Comparison of ENCODE assay signal across 9 mouse cellular contexts in the genomic region with DNA sequence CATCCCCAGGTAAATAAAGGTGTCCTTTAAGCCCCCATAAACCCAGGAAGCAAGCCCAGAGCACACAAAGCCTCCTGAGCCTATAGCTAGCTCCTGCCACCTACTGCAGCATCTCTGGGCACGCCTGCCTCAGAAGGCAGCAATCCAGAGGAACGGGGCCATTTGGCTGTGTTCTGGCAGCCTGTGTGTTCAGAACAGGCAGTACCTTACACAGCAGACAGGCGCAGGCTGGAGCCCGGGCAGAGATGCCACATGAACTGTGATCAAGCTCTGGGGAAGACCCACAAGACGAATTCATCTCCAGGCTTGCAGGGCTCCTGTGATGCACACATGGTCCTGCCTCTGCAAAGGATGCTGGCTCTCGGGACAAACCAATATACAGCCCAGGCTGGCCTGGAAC. TPM values are rescaled to one million over a fixed set of nuclear protein-coding genes. Genes with fewer than 3 reads are reported as not detected.
DNase-seq lines count a peak whose midpoint lies in the region; ATAC-seq lines count a peak whose summit lies in the region.
"Had no signal": no experiment of that assay in that cellular context is flagged by ENCODE, and none has a peak within 500 bp of the region (broad histone marks: within the 10 kb centered on the region; RNA-seq: fewer than 3 reads in every experiment).

No protein-coding gene starts in this region.

- H3K4me2 ChIP-seq in neural tube, embryonic 11.5 days (ENCODE audit: low read depth), result no peak overlapping the region
- no peak overlapping the region for H3K4me2 ChIP-seq in embryonic facial prominence, embryonic 15.5 days (replicated peaks)
- H3K4me2 ChIP-seq in stomach, embryonic 15.5 days, result no peak overlapping the region

- peaks cover 12% of the 10 kb centered on the region; the same call in 1 of the 2 replicates for H3K4me1 ChIP-seq in neural tube, embryonic 11.5 days (ENCODE audit: control insufficient read depth, insufficient read depth, low read length)
- H3K4me1 ChIP-seq in embryonic facial prominence, embryonic 15.5 days, result peaks cover 34% of the 10 kb centered on the region
- H3K4me1 ChIP-seq in stomach, embryonic 15.5 days, result 0 out of 2 replicates have a peak, but pooled peaks cover 8% of the 10 kb centered on the region

- H3K36me3 ChIP-seq in neural tube, embryonic 11.5 days (ENCODE audit: control insufficient read depth, insufficient read depth, low read length), result peaks cover 15% of the 10 kb centered on the region
- peaks cover 37% of the 10 kb centered on the region for H3K36me3 ChIP-seq in embryonic facial prominence, embryonic 15.5 days
- peaks cover 15% of the 10 kb centered on the region for H3K36me3 ChIP-seq in stomach, embryonic 15.5 days

- no peak for ATAC-seq in neural tube, embryonic 11.5 days (ENCODE audit: insufficient read depth, low FRiP score, low TSS enrichment)
- ATAC-seq in embryonic facial prominence, embryonic 15.5 days (ENCODE audit: insufficient number of reproducible peaks, low FRiP score, low TSS enrichment, low read depth), result no peak
- ATAC-seq in stomach, embryonic 15.5 days (ENCODE audit: insufficient read depth, low FRiP score, low read depth), result no peak

- no peak overlapping the region for H3K27ac ChIP-seq in neural tube, embryonic 11.5 days (ENCODE audit: low read depth, low read length)
- H3K27ac ChIP-seq in embryonic facial prominence, embryonic 15.5 days (replicated peaks), result peak overlapping the region; percentile 44; the same call in 1 of the 2 replicates
- no peak overlapping the region for H3K27ac ChIP-seq in stomach, embryonic 15.5 days
- H3K27ac ChIP-seq: macrophage had no signal

- no peak for DNase-seq in neural tube, embryonic 11.5 days (ENCODE audit: low spot score)
- no peak for DNase-seq in neural tube, embryonic 10.5 days (ENCODE audit: extremely low spot score, low spot score)
- DNase-seq in left cerebral cortex, postnatal 25 days (ENCODE audit: low spot score in 2 of 2), result peak; percentile 61 to 85
- no peak for DNase-seq in urinary bladder, postnatal 10 days (ENCODE audit: low spot score)
- DNase-seq in yolk sac, embryonic 10.5 days (ENCODE audit: low spot score), result no peak
- no peak for DNase-seq in heart, adult 18-20 months

- intact Hi-C loops in left cerebral cortex, postnatal 25 days (cut with DNase I), result loop anchor here (2.0 kb wide), 1 partner anchor 19 kb away; no protein-coding TSS in a partner anchor

- WGBS in neural tube, embryonic 11.5 days, result 86% methylated on average over 6 of the region's 6 CpGs
- WGBS in embryonic facial prominence, embryonic 15.5 days, result 76% methylated on average over 6 of the region's 6 CpGs
- WGBS in stomach, embryonic 15.5 days, result 81% methylated on average over 6 of the region's 6 CpGs

- H3K4me3 ChIP-seq in neural tube, embryonic 11.5 days (ENCODE audit: low read depth, low read length), result no peak overlapping the region
- no peak overlapping the region for H3K4me3 ChIP-seq in embryonic facial prominence, embryonic 15.5 days (replicated peaks)
- no peak overlapping the region for H3K4me3 ChIP-seq in stomach, embryonic 15.5 days (replicated peaks)

- no peaks in the 10 kb centered on the region for H3K9me3 ChIP-seq in neural tube, embryonic 11.5 days (ENCODE audit: control insufficient read depth, low read length)
- H3K9me3 ChIP-seq in embryonic facial prominence, embryonic 15.5 days (replicated peaks), result no peaks in the 10 kb centered on the region
- no peaks in the 10 kb centered on the region for H3K9me3 ChIP-seq in stomach, embryonic 15.5 days

- H3K27me3 ChIP-seq in neural tube, embryonic 11.5 days (ENCODE audit: control insufficient read depth, insufficient read depth, low read length), result no peaks in the 10 kb centered on the region
- no peaks in the 10 kb centered on the region for H3K27me3 ChIP-seq in embryonic facial prominence, embryonic 15.5 days
- no peaks in the 10 kb centered on the region for H3K27me3 ChIP-seq in stomach, embryonic 15.5 days (replicated peaks)

- 0 out of 2 replicates have a peak overlapping the region, but pooled peaks have one; percentile 29 for H3K9ac ChIP-seq in neural tube, embryonic 11.5 days (ENCODE audit: low read length)
- H3K9ac ChIP-seq in embryonic facial prominence, embryonic 15.5 days, result no peak overlapping the region
- H3K9ac ChIP-seq in stomach, embryonic 15.5 days, result 0 out of 2 replicates have a peak overlapping the region, but pooled peaks have one; percentile 9

RNA-seq across cellular contexts. Expression of a gene that starts 15.0 kb away (rescaled TPM):
- 12.2 and 13.7 TPM in 2 replicates for polyA plus RNA-seq in neural tube, embryonic 11.5 days (2014; fragmentation: Nextera tagmentation; extraction: Ambion mirVana)
- 11.7 and 14.7 TPM in 2 replicates for polyA plus RNA-seq in embryonic facial prominence, embryonic 15.5 days (2015; fragmentation: Nextera tagmentation; extraction: Ambion mirVana)
- total RNA-seq in left cerebral cortex, postnatal 25 days (2021), result 10 to 100 TPM; 32.5 to 33.7 TPM
- 12.3 and 12.6 TPM in 2 replicates for polyA plus RNA-seq in stomach, embryonic 15.5 days (2015; fragmentation: Nextera tagmentation; extraction: Ambion mirVana)
- total RNA-seq in heart, adult 18-20 months (2021), result 1 to 10 TPM; 4.6 to 4.7 TPM

RNA-seq across cellular contexts. Expression of a gene that starts 26.3 kb away (rescaled TPM):
- 15,839 and 16,684 TPM in 2 replicates for polyA plus RNA-seq in neural tube, embryonic 11.5 days (2014; fragmentation: Nextera tagmentation; extraction: Ambion mirVana)
- 12,790 and 13,060 TPM in 2 replicates for polyA plus RNA-seq in embryonic facial prominence, embryonic 15.5 days (2015; fragmentation: Nextera tagmentation; extraction: Ambion mirVana)
- 1,000 to 10,000 TPM; 2,451 to 2,479 TPM for total RNA-seq in left cerebral cortex, postnatal 25 days (2021)
- 14,327 and 14,357 TPM in 2 replicates for polyA plus RNA-seq in stomach, embryonic 15.5 days (2015; fragmentation: Nextera tagmentation; extraction: Ambion mirVana)
- total RNA-seq in heart, adult 18-20 months (2021), result 1,000 to 10,000 TPM in 1 of 2 experiments, 100 to 1,000 TPM in 1; 875 to 1,008 TPM

Comparison
In these comparisons a context has a peak if more than half of its experiments do, and no peak if none do; other contexts are left out.
1. DNase-seq: peak in left cerebral cortex, postnatal 25 days (2 of 2); none in neural tube, embryonic 11.5 days (single experiment), neural tube, embryonic 10.5 days (single experiment), urinary bladder, postnatal 10 days (single experiment), yolk sac, embryonic 10.5 days (single experiment) and heart, adult 18-20 months (0 of 2).